Mouse (Mus musculus): ENCODE data around the gene Rab5b.
"Not testable (repeated sequence)": the region's sequence is repeated elsewhere in the genome, so short reads cannot be mapped to it uniquely, and the experiment has no call there.

The Rab5b gene

GRCm38 (mm10) chr10:128641871-128642270 is 54.2 kb downstream of the Rab5b start:
- no peak for DNase-seq

DNA sequence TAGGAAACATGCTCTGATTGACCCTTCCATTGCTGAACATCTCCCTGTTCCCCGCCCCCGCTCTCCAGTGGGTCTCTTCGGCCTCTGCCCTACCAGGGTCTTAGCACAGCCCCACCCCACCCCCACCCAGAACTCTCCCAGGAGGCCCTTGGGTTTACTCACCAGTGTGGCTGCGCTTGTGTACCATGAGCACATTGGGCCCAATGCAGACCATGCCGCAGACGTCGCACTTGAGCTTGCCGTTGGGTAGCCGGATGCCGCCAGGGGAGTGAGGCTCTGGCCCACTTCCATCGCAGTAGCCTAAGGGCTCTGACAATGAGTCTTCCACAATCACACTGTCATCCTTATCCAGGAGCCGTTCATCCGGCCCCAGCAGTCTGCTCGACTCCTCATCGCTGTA is 55.2 kb downstream of the Rab5b start:
- DNase-seq = no peak

- DNase-seq = no peak
Observed at GRCm38 (mm10) chr10:128639999-128640398, 56.1 kb downstream of the Rab5b start.

DNA sequence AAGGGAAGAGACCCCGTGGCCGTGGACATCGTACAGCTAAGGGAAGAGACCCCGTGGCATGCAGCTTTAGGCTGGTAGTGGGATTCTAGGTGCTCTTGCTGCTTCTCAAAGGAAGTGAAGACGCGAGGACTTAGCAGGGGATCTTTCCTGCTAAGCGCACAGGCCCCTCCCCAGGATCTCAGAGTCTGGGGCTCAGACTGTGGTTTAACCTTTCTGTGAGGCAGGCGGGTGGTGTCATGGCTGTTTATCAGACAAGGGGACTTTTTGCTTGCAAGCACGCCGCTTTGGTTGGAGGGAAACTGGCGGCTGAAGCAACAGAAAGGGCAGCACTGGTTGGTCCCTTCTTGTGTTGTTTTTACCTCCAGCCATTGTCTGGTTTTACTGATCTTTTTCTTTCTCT is 59.1 kb downstream of the Rab5b start:
- peak; percentile 42 to 54 for DNase-seq

- DNase-seq = peak; percentile 40 to 54
Observed at GRCm38 (mm10) chr10:128636561-128636960, 59.5 kb downstream of the Rab5b start.

- no peak for DNase-seq
Observed at GRCm38 (mm10) chr10:128635697-128636096, 60.4 kb downstream of the Rab5b start.

GRCm38 (mm10) chr10:128631571-128631970 is 64.5 kb downstream of the Rab5b start:
- DNase-seq = no peak

GRCm38 (mm10) chr10:128630306-128630705 is 65.8 kb downstream of the Rab5b start:
- DNase-seq = not testable (repeated sequence)

DNA sequence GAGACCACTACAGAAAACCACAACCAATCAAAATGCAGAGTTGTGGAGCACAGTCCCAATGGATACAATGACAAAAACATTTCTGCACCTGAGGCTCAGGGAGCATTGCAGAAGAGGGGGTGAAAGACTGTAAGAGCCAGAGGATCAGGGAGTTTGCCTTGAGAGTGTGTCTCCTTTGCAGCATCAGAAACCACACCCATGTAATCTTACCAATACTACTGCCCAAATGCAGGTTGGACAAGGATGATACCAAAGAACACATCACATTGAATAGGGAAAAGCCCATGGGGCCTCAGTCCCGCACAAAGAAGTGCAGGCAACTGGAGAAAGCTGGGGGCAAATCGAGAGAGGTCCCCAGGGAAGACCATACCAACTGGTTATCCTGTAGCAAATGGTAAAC is 66.3 kb downstream of the Rab5b start:
- DNase-seq = no peak

DNA sequence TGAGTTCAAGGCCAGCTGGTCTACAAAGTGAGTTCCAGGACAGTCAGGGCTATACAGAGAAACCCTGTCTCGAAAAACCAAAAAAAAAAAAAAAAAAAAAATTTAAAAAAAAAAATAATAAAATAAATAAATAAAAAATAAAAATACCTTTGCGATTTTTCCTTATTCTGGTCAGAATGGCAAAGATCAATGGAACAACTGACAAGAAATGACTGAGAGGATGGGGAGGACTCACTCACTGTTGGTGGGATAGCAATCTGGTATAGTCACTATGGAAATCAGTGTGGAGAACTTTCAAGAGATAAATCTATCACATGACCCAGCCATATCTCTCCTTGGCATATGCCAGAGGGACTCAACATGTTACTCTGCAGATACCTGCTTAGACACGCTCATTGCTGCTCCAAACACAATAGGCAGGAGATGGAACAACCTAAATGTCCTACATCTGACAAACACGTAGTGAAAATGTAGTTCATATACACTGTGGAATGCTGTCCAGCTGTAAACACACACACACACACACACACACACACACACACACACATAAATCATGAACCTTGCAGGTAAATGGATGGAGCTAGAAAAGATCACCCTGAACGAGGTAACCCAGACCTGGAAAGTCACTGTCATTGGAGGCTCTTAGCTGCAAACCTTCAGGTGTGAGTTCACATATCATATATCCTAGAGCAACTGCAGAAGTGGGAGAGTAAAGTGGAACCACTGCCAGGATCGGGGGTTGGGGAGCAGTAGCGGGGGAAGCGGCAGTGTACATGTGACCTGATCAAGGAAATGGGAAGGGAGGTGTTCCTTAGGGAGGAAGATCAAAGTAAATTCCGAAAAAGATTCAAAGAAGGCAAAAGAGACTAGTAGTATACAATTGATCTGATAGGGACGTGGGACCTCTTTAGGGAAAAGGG is 68.4 kb downstream of the Rab5b start:
- no peak for DNase-seq

All from B cell, adult 2 months (primary cell).